Mouse (Mus musculus) left cerebral cortex, postnatal 4 days (tissue): ENCODE data around the gene Tuba1a. TPM values are rescaled to one million over a fixed set of nuclear protein-coding genes. Genes with fewer than 3 reads are reported as not detected.
A peak's percentile ranks its signal among the peaks of the same experiment; 100 is the strongest.

Experiments
- DNase-seq: peaks from one replicate; pipeline ENCODE4 v3.0.0-alpha.2; 2022
- intact Hi-C: fragments of 180-260 bp; cut with DNase I; formaldehyde crosslinking; loops from one replicate; pipeline ENCODE4 v1.15.1; 2025
- total RNA-seq, 2 experiments: library from RNA; stranded (reverse); gene quantifications; 2 replicates each; pipeline ENCODE4 v1.2.3; 2021

The Tuba1a gene
- total RNA-seq = 1,000 to 10,000 TPM; 8,276 to 8,744 TPM

GRCm38 (mm10) chr15:98953401-98954356 lies at the start of gene Tuba1a, which contains the start of gene Gm49450:
Tuba1a (minus strand) TSS chr15:98953703.
Gm49450 (minus strand) TSS chr15:98953551.
- DNase-seq = peak; percentile 98
- intact Hi-C loops = loop anchor here (2.0 kb wide), 2 partner anchors 31 to 39 kb away; no protein-coding TSS in a partner anchor

GRCm38 (mm10) chr15:99001451-99001931 lies 48.0 kb upstream of the Tuba1a start:
- no peak for DNase-seq

GRCm38 (mm10) chr15:99000535-99001283 lies 47.2 kb upstream of the Tuba1a start:
- DNase-seq = no peak
- intact Hi-C loops = no loop called here

More at GRCm38 (mm10) chr15:99001451-99001931, 48.0 kb upstream of the Tuba1a start:
- intact Hi-C loops = no loop called here

- no peak for DNase-seq
- intact Hi-C loops = no loop called here
Observed at GRCm38 (mm10) chr15:98998775-98999157, 45.3 kb upstream of the Tuba1a start.

- intact Hi-C loops = no loop called here
- no peak for DNase-seq
Observed at GRCm38 (mm10) chr15:98997938-98998774, 44.7 kb upstream of the Tuba1a start.

- DNase-seq = no peak
- intact Hi-C loops = no loop called here
Observed at GRCm38 (mm10) chr15:98996840-98997239, 43.3 kb upstream of the Tuba1a start.

- intact Hi-C loops = no loop called here
- DNase-seq = no peak
Observed at GRCm38 (mm10) chr15:98994957-98995520, 41.5 kb upstream of the Tuba1a start.

GRCm38 (mm10) chr15:98993865-98994264 lies 40.4 kb upstream of the Tuba1a start:
- DNase-seq = peak; percentile 93
- intact Hi-C loops = loop anchor here (2.0 kb wide), 1 partner anchor 41 kb away; the partner anchor contains the start of genes Gm49450 and Tuba1a

- intact Hi-C loops = loop anchor here (2.0 kb wide), 1 partner anchor 40 kb away; the partner anchor contains the start of genes Gm49450 and Tuba1a
Observed at GRCm38 (mm10) chr15:98993093-98993793, 39.7 kb upstream of the Tuba1a start.

GRCm38 (mm10) chr15:98992086-98992912 lies 38.8 kb upstream of the Tuba1a start:
- intact Hi-C loops = loop anchor here (2.0 kb wide), 1 partner anchor 39 kb away; the partner anchor contains the start of genes Gm49450 and Tuba1a
- DNase-seq = peak; percentile 50

More at GRCm38 (mm10) chr15:98993093-98993793, 39.7 kb upstream of the Tuba1a start:
- DNase-seq = peak; percentile 94

- no peak for DNase-seq
- intact Hi-C loops = loop anchor here (2.0 kb wide), 1 partner anchor 39 kb away; the partner anchor contains the start of genes Gm49450 and Tuba1a
Observed at GRCm38 (mm10) chr15:98991540-98992050, 38.1 kb upstream of the Tuba1a start.

GRCm38 (mm10) chr15:98990669-98991539 lies 37.4 kb upstream of the Tuba1a start:
- intact Hi-C loops = no loop called here
- DNase-seq = peak; percentile 56

- intact Hi-C loops = no loop called here
Observed at GRCm38 (mm10) chr15:98989701-98990430, 36.4 kb upstream of the Tuba1a start.

GRCm38 (mm10) chr15:98988787-98989186 lies 35.3 kb upstream of the Tuba1a start:
- DNase-seq = no peak
- intact Hi-C loops = no loop called here

More at GRCm38 (mm10) chr15:98989701-98990430, 36.4 kb upstream of the Tuba1a start:
- DNase-seq = no peak

GRCm38 (mm10) chr15:98987661-98988181 lies 34.2 kb upstream of the Tuba1a start:
- DNase-seq = no peak
- intact Hi-C loops = no loop called here
